Mouse (Mus musculus): ENCODE measurements around the gene Gm49425.

DNA sequence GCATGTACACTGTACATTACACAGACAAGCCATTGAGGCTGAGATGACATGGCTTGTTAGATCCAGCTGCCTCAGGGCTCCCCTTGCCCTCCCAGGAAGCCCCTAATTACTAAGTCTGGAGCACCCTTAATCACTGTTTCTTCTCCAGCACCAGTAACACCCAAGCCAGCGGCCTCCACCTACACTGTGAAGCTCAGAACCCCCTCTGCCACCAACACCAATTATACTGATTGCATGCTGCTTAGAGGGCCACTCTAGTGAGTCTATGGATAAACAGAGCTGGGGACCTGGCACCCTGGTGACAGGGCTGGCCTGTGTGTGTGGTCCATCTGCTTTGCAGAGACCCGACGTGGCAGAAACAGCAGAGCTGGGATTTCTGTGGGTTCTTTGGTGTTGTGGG lies 27.4 kb upstream of the Gm49425 start:
- TF ChIP-seq GATA1 (IDR thresholded peaks at IDR 0.05; ENCODE audit: borderline replicate concordance, low read length) (no peak), FLI1 (IDR thresholded peaks at IDR 0.05; ENCODE audit: low read length) (no peak)

All from megakaryocyte, embryonic 14.5 days (primary cell).